Mouse (Mus musculus) gastrocnemius, adult 18-20 months (tissue): ENCODE results near the gene Sox6. TPM values are rescaled to one million over a fixed set of nuclear protein-coding genes. Genes with fewer than 3 reads are reported as not detected.

ENCODE experiments used
- DNase-seq: peaks from one replicate; pipeline ENCODE4 v3.0.0; 2021; ENCODE audit warnings: low spot score
- total RNA-seq, 2 experiments: library from RNA; stranded (reverse); gene quantifications; 2 replicates each; pipeline ENCODE4 v1.2.3; 2021

Sox6 gene
- total RNA-seq, 2 experiments from 2014 or later: 138 to 186 TPM

- no peak for DNase-seq
These were observed 283.3 kb downstream of the Sox6 start for GRCm38 (mm10) chr7:115755272-115755671.

- DNase-seq: no peak
These were observed 284.4 kb downstream of the Sox6 start for GRCm38 (mm10) chr7:115754216-115754615.

GRCm38 (mm10) chr7:115752121-115752634, 286.4 kb downstream of the Sox6 start:
- DNase-seq: peak; percentile 19

- DNase-seq: no peak
These were observed 287.5 kb downstream of the Sox6 start for GRCm38 (mm10) chr7:115751083-115751482.

GRCm38 (mm10) chr7:115750275-115750825, 288.2 kb downstream of the Sox6 start:
- peak; percentile 24 for DNase-seq

- DNase-seq: no peak
These were observed 291.1 kb downstream of the Sox6 start for GRCm38 (mm10) chr7:115747541-115747940.

GRCm38 (mm10) chr7:115745672-115746253, 292.8 kb downstream of the Sox6 start:
- DNase-seq: no peak

- DNase-seq: no peak
These were observed 304.5 kb downstream of the Sox6 start for GRCm38 (mm10) chr7:115734137-115734536.

- no peak for DNase-seq
These were observed 305.8 kb downstream of the Sox6 start for GRCm38 (mm10) chr7:115732824-115733223.

GRCm38 (mm10) chr7:115726776-115727175, 311.8 kb downstream of the Sox6 start:
- peak; percentile 53 for DNase-seq

GRCm38 (mm10) chr7:115724404-115724803, 314.2 kb downstream of the Sox6 start:
- no peak for DNase-seq

GRCm38 (mm10) chr7:115721624-115722540, 316.7 kb downstream of the Sox6 start:
- no peak for DNase-seq

- DNase-seq: no peak
These were observed 318.8 kb downstream of the Sox6 start for GRCm38 (mm10) chr7:115719791-115720190.

- DNase-seq: no peak
These were observed 332.5 kb downstream of the Sox6 start for GRCm38 (mm10) chr7:115706141-115706540.

- DNase-seq: no peak
These were observed 340.5 kb downstream of the Sox6 start for GRCm38 (mm10) chr7:115698105-115698504.

- no peak for DNase-seq
These were observed 345.4 kb downstream of the Sox6 start for GRCm38 (mm10) chr7:115693206-115693605.

- DNase-seq: no peak
These were observed 347.5 kb downstream of the Sox6 start for GRCm38 (mm10) chr7:115691091-115691490.

- DNase-seq: no peak
These were observed 351.9 kb downstream of the Sox6 start for GRCm38 (mm10) chr7:115686687-115687086.

- no peak for DNase-seq
These were observed 354.5 kb downstream of the Sox6 start for GRCm38 (mm10) chr7:115684142-115684541.

GRCm38 (mm10) chr7:115671749-115672148, 366.8 kb downstream of the Sox6 start:
- no peak for DNase-seq

GRCm38 (mm10) chr7:115671272-115671671, 367.3 kb downstream of the Sox6 start:
- no peak for DNase-seq
